Mouse (Mus musculus) cerebellum, adult 11 months (tissue): Measurements from ENCODE around the gene Rhox2c.
"Not testable (repeated sequence)": the region's sequence is repeated elsewhere in the genome, so short reads cannot be mapped to it uniquely, and the experiment has no call there.

Experiments used
- DNase-seq: peaks from one replicate; pipeline ENCODE4 v3.0.0; 2022

The Rhox2c gene

GRCm38 (mm10) chrX:37453380-37453779, at the start of gene Rhox2c:
Rhox2c (plus strand) TSS chrX:37453680.
- DNase-seq, result not testable (repeated sequence)

GRCm38 (mm10) chrX:37411767-37412166, 41.7 kb upstream of the Rhox2c start, which contains the start of gene Rhox2b:
Rhox2b (plus strand) TSS chrX:37412067.
- not testable (repeated sequence) for DNase-seq

GRCm38 (mm10) chrX:37432194-37432593, 21.3 kb upstream of the Rhox2c start, which contains the start of gene Rhox4b:
Rhox4b (plus strand) TSS chrX:37432494.
- DNase-seq, result not testable (repeated sequence)

GRCm38 (mm10) chrX:37458285-37458684, 4.8 kb downstream of the Rhox2c start, which contains the start of gene Rhox3c:
Rhox3c (plus strand) TSS chrX:37458585.
- DNase-seq, result not testable (repeated sequence)

GRCm38 (mm10) chrX:37480037-37480436, 26.6 kb downstream of the Rhox2c start, which contains the start of gene Rhox4c:
Rhox4c (plus strand) TSS chrX:37480337.
- not testable (repeated sequence) for DNase-seq

GRCm38 (mm10) chrX:37514059-37514458, 60.6 kb downstream of the Rhox2c start, which contains the start of gene Rhox4d:
Rhox4d (plus strand) TSS chrX:37514359.
- DNase-seq, result not testable (repeated sequence)
